Mouse (Mus musculus) stomach, embryonic 14.5 days (tissue): ENCODE results near the gene Syngr1. TPM values are rescaled to one million over a fixed set of nuclear protein-coding genes. Genes with fewer than 3 reads are reported as not detected.

Source experiments
- ATAC-seq: fragments of 200-750 bp; cut with Nextera tagmentation; 2 replicates; pipeline ENCODE4 v1.8.0; 2017; ENCODE audit warnings: low read depth, moderate TSS enrichment; ENCODE audit not compliant: insufficient number of reproducible peaks, insufficient read depth, low FRiP score
- H3K27ac ChIP-seq: fragments of 300-500 bp; sonication (generic); 2 replicates; pipeline ENCODE4 v1.5.1; 2014; ENCODE audit warnings: mild to moderate bottlenecking, low read length, moderate library complexity, mixed read lengths
- H3K27me3 ChIP-seq: fragments of 300-500 bp; sonication (generic); 2 replicates; pipeline ENCODE4 v1.6.1; 2014; ENCODE audit warnings: low read length, control low read depth, mixed read lengths; ENCODE audit not compliant: control insufficient read depth, insufficient read depth
- H3K36me3 ChIP-seq: fragments of 300-500 bp; sonication (generic); 2 replicates; pipeline ENCODE4 v1.6.1; 2014; ENCODE audit warnings: mild to moderate bottlenecking, control low read depth, low read length, moderate library complexity, mixed read lengths; ENCODE audit not compliant: control insufficient read depth, insufficient read depth
- H3K4me1 ChIP-seq: fragments of 300-500 bp; sonication (generic); 2 replicates; pipeline ENCODE4 v1.6.1; 2014; ENCODE audit warnings: low read length, control low read depth, mixed read lengths; ENCODE audit not compliant: control insufficient read depth, insufficient read depth
- H3K4me2 ChIP-seq: fragments of 300-500 bp; sonication (generic); replicated peaks from 2 replicates; pipeline ENCODE4 v1.6.1; 2014; ENCODE audit warnings: low read depth, low read length, control low read depth
- H3K4me3 ChIP-seq: fragments of 300-500 bp; sonication (generic); 2 replicates; pipeline ENCODE4 v1.5.1; 2014; ENCODE audit warnings: low read depth, low read length, control low read depth
- H3K9ac ChIP-seq: fragments of 300-500 bp; sonication (generic); replicated peaks from 2 replicates; pipeline ENCODE4 v1.6.1; 2014; ENCODE audit warnings: low read depth, mild to moderate bottlenecking, control low read depth, low read length, moderate library complexity, mixed read lengths
- H3K9me3 ChIP-seq: fragments of 300-500 bp; sonication (generic); 2 replicates; pipeline ENCODE4 v1.6.1; 2016; ENCODE audit warnings: low read depth, low read length, control low read depth; ENCODE audit not compliant: control insufficient read depth
- WGBS: fragments of 180-500 bp; shearing (Covaris S2); extraction: QIAGEN DNeasy Blood & Tissue Kit; methylation state at CpG from one replicate; pipeline ENCODE4 v1.1.7; 2014; 5-methylcytosine and 5-hydroxymethylcytosine counted together
- polyA plus RNA-seq: library from polyadenylated mRNA; unstranded; fragments of >200 nt; fragmentation: Nextera tagmentation; extraction: Ambion mirVana; gene quantifications from 2 replicates; pipeline ENCODE4 v1.2.1, GENCODE M21; 2014

Gene Syngr1
- polyA plus RNA-seq, 1 experiment from 2014 or later, result 38.8 TPM

GRCm38 (mm10) chr15:80062821-80063220 lies 28.3 kb upstream of the Syngr1 start:
- no peak for ATAC-seq
- no peak overlapping the region for H3K4me2 ChIP-seq
- no peak overlapping the region for H3K9ac ChIP-seq
- H3K4me1 ChIP-seq, result 0 out of 2 replicates have a peak, but pooled peaks cover 4% of the 10 kb centered on the region
- WGBS, result 50% methylated on average over 5 of the region's 5 CpGs
- no peaks in the 10 kb centered on the region for H3K9me3 ChIP-seq
- no peaks in the 10 kb centered on the region for H3K27me3 ChIP-seq
- H3K27ac ChIP-seq, result no peak overlapping the region
- no peak overlapping the region for H3K4me3 ChIP-seq
- no peaks in the 10 kb centered on the region for H3K36me3 ChIP-seq

- Histone ChIP-seq H3K4me3 (no peak overlapping the region), H3K36me3 (no peaks in the 10 kb centered on the region), H3K4me1 (no peaks in the 10 kb centered on the region), H3K9me3 (no peaks in the 10 kb centered on the region), H3K27ac (no peak overlapping the region), H3K4me2 (no peak overlapping the region), H3K9ac (no peak overlapping the region), H3K27me3 (no peaks in the 10 kb centered on the region)
- WGBS, result 70% methylated on average over 5 of the region's 5 CpGs
- ATAC-seq, result no peak
Observed at GRCm38 (mm10) chr15:80064965-80065364, 26.2 kb upstream of the Syngr1 start.

- WGBS, result 13% methylated on average over 13 of the region's 13 CpGs
- H3K27me3 ChIP-seq, result no peaks in the 10 kb centered on the region
- H3K4me2 ChIP-seq, result no peak overlapping the region
- H3K36me3 ChIP-seq, result no peaks in the 10 kb centered on the region
- H3K4me1 ChIP-seq, result no peaks in the 10 kb centered on the region
- H3K9me3 ChIP-seq, result no peaks in the 10 kb centered on the region
- no peak overlapping the region for H3K4me3 ChIP-seq
- ATAC-seq, result no peak
- H3K9ac ChIP-seq, result no peak overlapping the region
- H3K27ac ChIP-seq, result no peak overlapping the region
Observed at GRCm38 (mm10) chr15:80065414-80065813, 25.7 kb upstream of the Syngr1 start.

- H3K4me3 ChIP-seq, result no peak overlapping the region
- no peaks in the 10 kb centered on the region for H3K9me3 ChIP-seq
- no peak for ATAC-seq
- no peak overlapping the region for H3K4me2 ChIP-seq
- H3K9ac ChIP-seq, result no peak overlapping the region
- H3K27me3 ChIP-seq, result no peaks in the 10 kb centered on the region
- no peaks in the 10 kb centered on the region for H3K36me3 ChIP-seq
- 58% methylated on average over 3 of the region's 3 CpGs for WGBS
- no peak overlapping the region for H3K27ac ChIP-seq
- H3K4me1 ChIP-seq, result no peaks in the 10 kb centered on the region
Observed at GRCm38 (mm10) chr15:80066538-80066937, 24.6 kb upstream of the Syngr1 start.

- Histone ChIP-seq H3K27me3 (no peaks in the 10 kb centered on the region), H3K4me2 (no peak overlapping the region), H3K4me1 (no peaks in the 10 kb centered on the region), H3K36me3 (no peaks in the 10 kb centered on the region), H3K9ac (no peak overlapping the region), H3K27ac (no peak overlapping the region), H3K4me3 (no peak overlapping the region), H3K9me3 (no peaks in the 10 kb centered on the region)
- no peak for ATAC-seq
- WGBS, result 55% methylated on average over 4 of the region's 4 CpGs
Observed at GRCm38 (mm10) chr15:80069171-80069570, 22.0 kb upstream of the Syngr1 start.

- Histone ChIP-seq H3K4me3 (no peak overlapping the region), H3K4me1 (no peaks in the 10 kb centered on the region), H3K36me3 (no peaks in the 10 kb centered on the region), H3K27me3 (no peaks in the 10 kb centered on the region), H3K9ac (no peak overlapping the region), H3K4me2 (no peak overlapping the region), H3K27ac (no peak overlapping the region), H3K9me3 (no peaks in the 10 kb centered on the region)
- ATAC-seq, result no peak
- 67% methylated on average over 8 of the region's 8 CpGs for WGBS
Observed at GRCm38 (mm10) chr15:80070095-80070644, 21.0 kb upstream of the Syngr1 start.

GRCm38 (mm10) chr15:80071951-80072437 lies 19.1 kb upstream of the Syngr1 start:
- Histone ChIP-seq H3K9ac (no peak overlapping the region), H3K4me3 (no peak overlapping the region), H3K4me1 (no peaks in the 10 kb centered on the region), H3K4me2 (no peak overlapping the region), H3K9me3 (no peaks in the 10 kb centered on the region), H3K27me3 (no peaks in the 10 kb centered on the region), H3K27ac (no peak overlapping the region), H3K36me3 (peaks cover 1% of the 10 kb centered on the region; the same call in 1 of the 2 replicates)
- ATAC-seq, result no peak
- WGBS, result 48% methylated on average over 9 of the region's 9 CpGs

GRCm38 (mm10) chr15:80072579-80073255 lies 18.4 kb upstream of the Syngr1 start:
- no peak for ATAC-seq
- no peak overlapping the region for H3K4me2 ChIP-seq
- H3K4me3 ChIP-seq, result no peak overlapping the region
- H3K36me3 ChIP-seq, result peaks cover 7% of the 10 kb centered on the region
- H3K4me1 ChIP-seq, result no peaks in the 10 kb centered on the region
- H3K27me3 ChIP-seq, result no peaks in the 10 kb centered on the region
- no peak overlapping the region for H3K9ac ChIP-seq
- no peak overlapping the region for H3K27ac ChIP-seq
- H3K9me3 ChIP-seq, result no peaks in the 10 kb centered on the region
- WGBS, result 73% methylated on average over 7 of the region's 7 CpGs

- WGBS, result 96% methylated on average over 1 of the region's 1 CpGs
- ATAC-seq, result no peak
- no peaks in the 10 kb centered on the region for H3K27me3 ChIP-seq
- H3K4me2 ChIP-seq, result no peak overlapping the region
- no peak overlapping the region for H3K27ac ChIP-seq
- no peak overlapping the region for H3K4me3 ChIP-seq
- no peaks in the 10 kb centered on the region for H3K9me3 ChIP-seq
- no peaks in the 10 kb centered on the region for H3K4me1 ChIP-seq
- no peak overlapping the region for H3K9ac ChIP-seq
- H3K36me3 ChIP-seq, result peaks cover 12% of the 10 kb centered on the region
Observed at GRCm38 (mm10) chr15:80073256-80073621, 17.9 kb upstream of the Syngr1 start.
